Mouse (Mus musculus) neural tube, embryonic 12.5 days (tissue): ENCODE results near the gene Eef1akmt4. TPM values are rescaled to one million over a fixed set of nuclear protein-coding genes. Genes with fewer than 3 reads are reported as not detected.

Experiments used
- ATAC-seq: fragments of 200-750 bp; cut with Nextera tagmentation; 2 replicates; pipeline ENCODE4 v1.8.0; 2017; ENCODE audit warnings: low read depth, mild to moderate bottlenecking, moderate TSS enrichment, moderate library complexity; ENCODE audit not compliant: low FRiP score
- H3K27ac ChIP-seq: fragments of 300-500 bp; sonication (generic); 2 replicates; pipeline ENCODE4 v1.5.1; 2016
- H3K27me3 ChIP-seq: fragments of 300-500 bp; sonication (generic); replicated peaks from 2 replicates; pipeline ENCODE4 v1.6.1; 2016; ENCODE audit warnings: mild to moderate bottlenecking
- H3K36me3 ChIP-seq: fragments of 300-500 bp; sonication (generic); 2 replicates; pipeline ENCODE4 v1.6.1; 2016; ENCODE audit warnings: mild to moderate bottlenecking
- H3K4me1 ChIP-seq: fragments of 300-500 bp; sonication (generic); 2 replicates; pipeline ENCODE4 v1.6.1; 2016
- H3K4me2 ChIP-seq: fragments of 300-500 bp; sonication (generic); replicated peaks from 2 replicates; pipeline ENCODE4 v1.6.1; 2016; ENCODE audit warnings: mild to moderate bottlenecking
- H3K4me3 ChIP-seq: fragments of 300-500 bp; sonication (generic); 2 replicates; pipeline ENCODE4 v1.5.1; 2016
- H3K9ac ChIP-seq: fragments of 300-500 bp; sonication (generic); 2 replicates; pipeline ENCODE4 v1.6.1; 2016; ENCODE audit warnings: mild to moderate bottlenecking
- H3K9me3 ChIP-seq: fragments of 300-500 bp; sonication (generic); 2 replicates; pipeline ENCODE4 v1.6.1; 2016; ENCODE audit warnings: mild to moderate bottlenecking
- WGBS: fragments of 180-500 bp; shearing (Covaris S2); methylation state at CpG from one replicate; pipeline ENCODE4 v1.1.7; 2016; 5-methylcytosine and 5-hydroxymethylcytosine counted together
- polyA plus RNA-seq: library from polyadenylated mRNA; unstranded; fragments of >200 nt; fragmentation: Nextera tagmentation; extraction: Ambion mirVana; gene quantifications from 2 replicates; pipeline ENCODE4 v1.2.1, GENCODE M21; 2016

The Eef1akmt4 gene
- polyA plus RNA-seq, 1 experiment from 2014 or later: 18.7 TPM

GRCm38 (mm10) chr16:20604705-20605104, 6.7 kb upstream of the Eef1akmt4 start:
- 79% methylated on average over 9 of the region's 9 CpGs for WGBS
- Histone ChIP-seq H3K4me3 (no peak overlapping the region), H3K9me3 (no peaks in the 10 kb centered on the region), H3K4me2 (no peak overlapping the region), H3K27ac (no peak overlapping the region), H3K27me3 (no peaks in the 10 kb centered on the region), H3K4me1 (peaks cover 7% of the 10 kb centered on the region; the same call in 1 of the 2 replicates), H3K9ac (no peak overlapping the region), H3K36me3 (peaks cover 48% of the 10 kb centered on the region)
- ATAC-seq: peak; percentile 61; the same call in 1 of the 2 replicates

DNA sequence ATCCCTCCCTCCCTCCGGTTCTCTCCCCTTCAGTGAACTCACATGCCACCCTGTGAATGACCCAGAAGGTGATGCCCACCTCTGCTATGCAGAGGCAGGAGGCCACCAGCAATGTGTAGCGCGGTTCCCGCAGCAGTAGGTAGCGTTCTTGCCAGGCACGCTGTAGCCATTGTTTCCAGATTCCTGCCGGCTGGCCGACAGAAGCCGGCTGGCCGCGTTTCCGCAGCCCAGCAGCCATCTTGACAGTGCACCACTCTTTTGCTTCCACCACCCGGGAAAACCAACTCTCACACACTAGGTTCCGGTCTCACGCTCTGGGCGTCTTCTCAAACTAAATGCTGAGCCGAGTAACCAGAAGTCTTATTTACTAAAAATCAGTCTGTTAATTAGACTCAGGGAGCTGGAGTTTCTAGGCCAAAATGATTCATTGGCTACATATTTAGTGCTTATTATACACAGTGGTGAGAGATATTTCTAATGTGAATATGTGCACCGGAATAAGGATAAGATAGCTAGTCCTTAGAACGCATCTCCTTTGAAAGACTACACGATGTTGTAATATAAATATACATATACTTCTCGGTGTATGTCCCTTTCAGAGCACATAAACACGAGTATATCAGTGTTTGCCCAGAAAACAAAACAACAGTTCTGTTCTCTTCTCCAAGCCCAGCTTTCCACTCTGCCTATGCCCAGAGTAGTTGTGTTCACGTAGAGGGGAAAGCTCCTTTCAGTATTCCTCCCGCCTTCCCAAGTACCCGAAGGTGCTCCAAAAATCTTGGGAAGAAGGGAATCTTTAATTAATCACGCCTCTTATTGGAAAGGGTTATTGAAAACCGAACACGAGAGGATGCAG, 664 bp upstream of the Eef1akmt4 start:
- Histone ChIP-seq H3K27ac (peak overlapping the region; percentile 63; the same call in 1 of the 2 replicates), H3K9ac (peak overlapping the region; percentile 88)
- under 1% methylated on average over 28 of the region's 28 CpGs for WGBS

GRCm38 (mm10) chr16:20619541-20620398, 8.4 kb downstream of the Eef1akmt4 start:
- Histone ChIP-seq H3K4me2 (peak overlapping the region; percentile 96), H3K4me3 (peak overlapping the region; percentile 78), H3K4me1 (peaks cover 31% of the 10 kb centered on the region), H3K27ac (peak overlapping the region; percentile 64), H3K27me3 (no peaks in the 10 kb centered on the region; the same call in 1 of the 2 replicates), H3K9ac (peak overlapping the region; percentile 81), H3K36me3 (no peaks in the 10 kb centered on the region), H3K9me3 (no peaks in the 10 kb centered on the region)
- WGBS: 2% methylated on average over 78 of the region's 83 CpGs
- peak; percentile 13 for ATAC-seq

More for the DNA sequence above, 664 bp upstream of the Eef1akmt4 start:
- Histone ChIP-seq H3K36me3 (peaks cover 27% of the 10 kb centered on the region), H3K4me2 (peak overlapping the region; percentile 95), H3K4me1 (peaks cover 16% of the 10 kb centered on the region), H3K9me3 (no peaks in the 10 kb centered on the region), H3K27me3 (no peaks in the 10 kb centered on the region), H3K4me3 (peak overlapping the region; percentile 88)
- peak; percentile 52 for ATAC-seq

DNA sequence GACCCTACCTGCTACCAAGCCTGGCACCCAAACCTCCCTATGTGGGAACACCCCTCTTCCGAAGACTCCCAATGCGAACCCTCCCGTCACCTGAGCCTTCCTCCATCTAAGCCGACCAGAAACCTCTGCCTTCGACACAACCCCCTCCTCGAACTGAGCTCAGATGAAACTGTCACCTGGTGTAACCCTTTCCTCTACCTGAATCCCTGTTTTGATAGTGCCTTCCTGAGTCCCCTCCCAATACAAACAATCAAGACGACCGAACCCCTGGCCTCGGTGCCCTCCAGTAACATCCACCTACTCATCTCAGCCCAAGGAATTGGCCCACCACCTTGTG, 9.0 kb downstream of the Eef1akmt4 start:
- peak; percentile 17; the same call in 1 of the 2 replicates for ATAC-seq
- H3K27ac ChIP-seq: peak overlapping the region; percentile 82; the same call in 1 of the 2 replicates

GRCm38 (mm10) chr16:20620751-20621190, 9.4 kb downstream of the Eef1akmt4 start:
- H3K4me2 ChIP-seq: peak overlapping the region; percentile 96
- H3K27ac ChIP-seq: peak overlapping the region; percentile 82
- no peaks in the 10 kb centered on the region for H3K36me3 ChIP-seq
- no peaks in the 10 kb centered on the region for H3K9me3 ChIP-seq
- WGBS: 0% methylated on average over 32 of the region's 32 CpGs
- peaks cover 31% of the 10 kb centered on the region for H3K4me1 ChIP-seq
- H3K27me3 ChIP-seq: no peaks in the 10 kb centered on the region; the same call in 1 of the 2 replicates
- H3K4me3 ChIP-seq: peak overlapping the region; percentile 78
- H3K9ac ChIP-seq: peak overlapping the region; percentile 81
- ATAC-seq: peak; percentile 25

More for the DNA sequence above, 9.0 kb downstream of the Eef1akmt4 start:
- H3K27me3 ChIP-seq: no peaks in the 10 kb centered on the region; the same call in 1 of the 2 replicates
- no peaks in the 10 kb centered on the region for H3K36me3 ChIP-seq
- WGBS: 0% methylated on average over 9 of the region's 9 CpGs
- H3K9me3 ChIP-seq: no peaks in the 10 kb centered on the region
- peak overlapping the region; percentile 96 for H3K4me2 ChIP-seq
- H3K4me3 ChIP-seq: peak overlapping the region; percentile 78
- H3K4me1 ChIP-seq: peaks cover 31% of the 10 kb centered on the region
- H3K9ac ChIP-seq: peak overlapping the region; percentile 81

DNA sequence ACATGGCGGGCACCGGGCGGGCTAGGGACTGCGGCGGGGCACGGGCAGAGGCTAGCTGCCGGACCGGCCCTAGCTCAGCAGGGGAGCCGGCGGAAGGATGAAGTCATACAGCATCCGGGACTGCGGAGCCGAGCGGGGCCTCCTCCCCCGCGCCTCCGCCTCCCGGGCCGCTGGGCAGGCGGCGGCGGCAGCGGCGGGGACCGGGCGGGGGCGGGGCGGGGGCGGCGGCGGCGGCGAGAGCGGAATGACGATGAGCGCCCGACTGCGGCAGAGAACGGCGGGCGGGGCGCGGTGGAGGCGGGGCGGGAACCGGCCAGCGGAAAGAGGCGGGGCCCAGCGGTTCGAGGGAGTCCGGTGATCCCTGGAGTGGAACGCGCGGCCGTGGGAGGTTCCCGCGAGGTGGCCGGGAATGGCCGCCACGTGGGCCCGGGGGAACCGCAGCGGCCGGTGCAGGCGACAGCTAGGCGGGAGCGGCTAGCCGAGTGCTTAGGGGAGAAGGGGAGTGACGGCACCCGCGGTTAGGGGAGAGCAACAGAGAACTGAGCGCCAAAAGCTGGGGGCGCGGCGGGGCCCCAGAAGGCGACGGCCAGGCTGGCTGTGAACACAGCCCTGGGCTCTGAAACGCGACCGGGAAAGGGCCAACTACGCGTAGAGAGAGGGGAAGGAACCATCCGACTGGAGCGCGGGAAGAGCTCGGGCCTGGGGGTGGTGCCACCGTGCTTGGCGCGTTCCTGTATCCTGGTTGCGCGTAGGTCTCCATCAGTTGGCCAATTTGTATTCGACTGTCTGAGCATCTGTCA, 10.0 kb downstream of the Eef1akmt4 start, which contains the start of gene Camk2n2:
Camk2n2 (minus strand) TSS at position 97 of the 800 bp plus-strand sequence.
- H3K36me3 ChIP-seq: no peaks in the 10 kb centered on the region
- H3K9me3 ChIP-seq: no peaks in the 10 kb centered on the region
- no peaks in the 10 kb centered on the region; the same call in 1 of the 2 replicates for H3K27me3 ChIP-seq
- H3K4me2 ChIP-seq: peak within 1 kb of the TSS; percentile 96
- ATAC-seq: peak; percentile 51
- H3K9ac ChIP-seq: peak within 1 kb of the TSS; percentile 81
- H3K27ac ChIP-seq: peak within 1 kb of the TSS; percentile 82
- H3K4me1 ChIP-seq: peaks cover 31% of the 10 kb centered on the region
- peak within 1 kb of the TSS; percentile 78 for H3K4me3 ChIP-seq
- WGBS: under 1% methylated on average over 90 of the region's 92 CpGs

GRCm38 (mm10) chr16:20621991-20622685, 10.7 kb downstream of the Eef1akmt4 start:
- peak; percentile 59 for ATAC-seq
- peak overlapping the region; percentile 96 for H3K4me2 ChIP-seq
- peak overlapping the region; percentile 78 for H3K4me3 ChIP-seq

GRCm38 (mm10) chr16:20623211-20623610, 11.8 kb downstream of the Eef1akmt4 start:
- 69% methylated on average over 2 of the region's 2 CpGs for WGBS
- no peak overlapping the region for H3K4me3 ChIP-seq
- H3K9ac ChIP-seq: no peak overlapping the region
- no peaks in the 10 kb centered on the region for H3K9me3 ChIP-seq
- no peak overlapping the region for H3K27ac ChIP-seq
- H3K27me3 ChIP-seq: no peaks in the 10 kb centered on the region; the same call in 1 of the 2 replicates
- no peak for ATAC-seq
- H3K4me1 ChIP-seq: peaks cover 31% of the 10 kb centered on the region
- no peaks in the 10 kb centered on the region for H3K36me3 ChIP-seq
- H3K4me2 ChIP-seq: no peak overlapping the region

More at GRCm38 (mm10) chr16:20621991-20622685, 10.7 kb downstream of the Eef1akmt4 start:
- under 1% methylated on average over 35 of the region's 37 CpGs for WGBS
- Histone ChIP-seq H3K36me3 (no peaks in the 10 kb centered on the region), H3K4me1 (peaks cover 31% of the 10 kb centered on the region), H3K9ac (peak overlapping the region; percentile 81), H3K27me3 (no peaks in the 10 kb centered on the region; the same call in 1 of the 2 replicates), H3K27ac (peak overlapping the region; percentile 82; the same call in 1 of the 2 replicates), H3K9me3 (no peaks in the 10 kb centered on the region)

DNA sequence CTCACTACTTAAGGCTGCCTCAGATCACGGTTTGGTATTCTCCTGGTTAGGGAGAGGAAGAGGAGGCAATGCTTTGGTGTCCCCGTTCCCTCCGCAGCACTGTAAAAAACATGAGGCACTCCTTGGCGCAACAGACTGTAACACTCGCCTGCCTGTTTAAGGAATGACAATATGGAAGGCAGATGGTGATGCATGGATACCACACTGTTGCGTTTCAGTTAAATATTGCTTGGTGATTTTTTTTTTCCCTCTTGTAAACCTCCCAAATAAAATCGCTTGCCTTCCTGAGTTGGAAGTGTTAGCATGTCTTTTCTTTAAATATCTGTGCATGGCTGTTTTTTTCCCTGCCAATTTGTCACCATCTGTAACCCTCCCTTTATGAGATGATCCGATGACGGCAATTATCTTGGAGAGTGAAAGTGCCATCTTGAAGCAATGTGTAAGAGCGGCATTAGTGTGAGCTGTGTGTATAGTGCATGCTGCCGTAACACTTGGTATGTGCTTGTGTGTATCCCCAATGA, 17.5 kb downstream of the Eef1akmt4 start:
- ATAC-seq: no peak
- Histone ChIP-seq H3K36me3 (no peaks in the 10 kb centered on the region), H3K9ac (no peak overlapping the region), H3K4me3 (no peak overlapping the region), H3K27ac (no peak overlapping the region), H3K9me3 (no peaks in the 10 kb centered on the region), H3K27me3 (no peaks in the 10 kb centered on the region), H3K4me2 (peak overlapping the region; percentile 96; the same call in 1 of the 2 replicates), H3K4me1 (0 out of 2 replicates have a peak, but pooled peaks cover 2% of the 10 kb centered on the region)
- 49% methylated on average over 11 of the region's 11 CpGs for whole genome bisulfite sequencing

- peak; percentile 70 for ATAC-seq
- Histone ChIP-seq H3K4me2 (peak within 1 kb of the TSS; percentile 96), H3K27ac (no peak within 1 kb of the TSS), H3K9me3 (no peaks in the 10 kb centered on the region), H3K36me3 (no peaks in the 10 kb centered on the region), H3K27me3 (no peaks in the 10 kb centered on the region), H3K9ac (peak within 1 kb of the TSS; percentile 80), H3K4me3 (peak within 1 kb of the TSS; percentile 54), H3K4me1 (0 out of 2 replicates have a peak, but pooled peaks cover 2% of the 10 kb centered on the region)
- 8% methylated on average over 51 of the region's 54 CpGs for WGBS
These were observed 18.6 kb downstream of the Eef1akmt4 start, which contains the start of gene Ece2 for GRCm38 (mm10) chr16:20629731-20630634. Gene Ece2, plus strand, starts transcription at chr16:20629828.
